Mouse (Mus musculus): Measurements from ENCODE around the gene Itga4. TPM values are rescaled to one million over a fixed set of nuclear protein-coding genes. Genes with fewer than 3 reads are reported as not detected.

Itga4 gene
- total RNA-seq, 2 experiments from 2014 or later = 13.1 to 13.5 TPM

GRCm38 (mm10) chr2:79256880-79257279, 1.7 kb downstream of the Itga4 start:
- intact Hi-C loops (cut with DNase I) = loop anchor here (5.0 to 10.0 kb wide), 2 partner anchors 300 to 1212 kb away; no protein-coding TSS in a partner anchor
- DNase-seq (ENCODE audit: low spot score in 2 of 2) = no peak

GRCm38 (mm10) chr2:79257411-79257810, 2.2 kb downstream of the Itga4 start:
- DNase-seq (ENCODE audit: low spot score in 2 of 2) = no peak
- intact Hi-C loops (cut with DNase I) = loop anchor here (5.0 to 10.0 kb wide), 2 partner anchors 300 to 1213 kb away; no protein-coding TSS in a partner anchor

GRCm38 (mm10) chr2:79259326-79259725, 4.1 kb downstream of the Itga4 start:
- intact Hi-C loops (cut with DNase I) = loop anchor here (5.0 to 10.0 kb wide), 2 partner anchors 302 to 1215 kb away; no protein-coding TSS in a partner anchor
- no peak for DNase-seq (ENCODE audit: low spot score in 2 of 2)

GRCm38 (mm10) chr2:79265665-79266064, 10.4 kb downstream of the Itga4 start:
- intact Hi-C loops (cut with DNase I) = no loop called here
- DNase-seq (ENCODE audit: low spot score in 2 of 2) = peak; percentile 26 to 60

- intact Hi-C loops (cut with DNase I) = no loop called here
Observed at GRCm38 (mm10) chr2:79266480-79266879, 11.3 kb downstream of the Itga4 start.

GRCm38 (mm10) chr2:79267181-79267580, 12.0 kb downstream of the Itga4 start:
- no peak for DNase-seq (ENCODE audit: low spot score in 2 of 2)
- intact Hi-C loops (cut with DNase I) = no loop called here

More at GRCm38 (mm10) chr2:79266480-79266879, 11.3 kb downstream of the Itga4 start:
- no peak for DNase-seq (ENCODE audit: low spot score in 2 of 2)

DNA sequence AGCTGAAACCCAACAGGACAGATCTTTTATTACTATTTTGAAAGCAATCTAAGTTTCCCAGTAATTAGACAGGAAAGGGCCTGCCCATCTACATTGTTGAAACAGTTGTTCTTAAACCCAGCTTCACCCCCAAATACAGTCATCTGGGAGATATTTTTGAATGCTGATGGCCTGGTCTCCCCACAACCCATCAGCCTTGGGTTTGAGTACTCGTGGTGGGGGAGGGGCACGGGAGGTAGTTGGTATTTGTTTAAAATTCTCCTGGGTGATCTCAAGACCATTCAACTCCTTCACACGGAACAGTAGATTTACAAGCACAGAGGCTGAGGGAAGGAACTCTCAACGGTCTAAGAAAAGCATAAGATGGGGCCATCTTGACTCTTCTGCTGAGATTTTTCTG, 13.6 kb downstream of the Itga4 start:
- no peak for DNase-seq (ENCODE audit: low spot score in 2 of 2)
- intact Hi-C loops (cut with DNase I) = no loop called here

DNA sequence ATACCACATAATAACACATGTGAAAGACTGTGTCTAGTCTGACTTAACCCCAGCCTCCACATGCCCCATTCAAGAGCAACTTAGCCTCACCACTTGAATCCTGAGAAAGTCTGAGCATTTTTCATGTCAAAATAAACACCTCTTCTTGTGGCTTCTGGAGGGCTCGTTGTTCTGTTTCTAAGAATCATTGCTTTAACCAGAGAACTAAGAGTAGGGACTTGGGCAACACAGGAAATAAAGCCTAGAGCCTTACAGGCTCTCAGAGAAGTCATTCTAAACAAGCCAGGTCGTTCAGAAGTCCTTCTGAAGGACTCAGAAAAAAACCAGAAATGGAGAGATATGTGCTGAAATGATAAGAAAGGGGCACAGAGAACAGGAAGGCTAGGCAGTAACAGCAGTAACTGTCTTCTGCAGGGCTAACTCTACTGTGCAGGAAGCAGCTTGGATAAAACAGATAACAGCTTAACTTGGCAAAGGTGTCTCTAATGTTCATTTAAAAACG, 14.9 kb downstream of the Itga4 start:
- intact Hi-C loops (cut with DNase I) = no loop called here
- DNase-seq (ENCODE audit: low spot score in 2 of 2) = no peak

DNA sequence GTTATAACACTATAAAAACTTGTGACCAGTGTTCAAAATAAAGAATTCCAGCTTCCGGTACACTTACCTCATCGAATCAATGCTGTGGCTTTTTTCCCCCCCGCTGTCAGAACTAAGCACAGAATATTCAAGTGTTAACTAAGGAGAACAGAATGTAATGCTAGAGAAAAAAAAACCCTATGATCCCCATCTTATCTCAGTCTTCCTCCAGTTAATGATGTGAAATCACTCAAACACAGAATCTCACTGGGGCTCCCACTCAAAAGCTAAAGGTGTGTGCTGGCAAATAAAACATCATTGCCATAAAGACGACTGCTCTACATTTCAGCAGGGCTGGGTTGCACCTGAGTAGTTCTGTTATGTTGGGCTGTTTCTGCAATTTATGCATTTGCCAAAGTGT, 16.6 kb downstream of the Itga4 start:
- DNase-seq (ENCODE audit: low spot score in 2 of 2) = no peak
- intact Hi-C loops (cut with DNase I) = no loop called here

GRCm38 (mm10) chr2:79278581-79278980, 23.4 kb downstream of the Itga4 start:
- no peak for DNase-seq (ENCODE audit: low spot score in 2 of 2)
- intact Hi-C loops (cut with DNase I) = no loop called here

GRCm38 (mm10) chr2:79284206-79284605, 29.0 kb downstream of the Itga4 start:
- DNase-seq (ENCODE audit: low spot score in 2 of 2) = no peak
- intact Hi-C loops (cut with DNase I) = no loop called here

DNA sequence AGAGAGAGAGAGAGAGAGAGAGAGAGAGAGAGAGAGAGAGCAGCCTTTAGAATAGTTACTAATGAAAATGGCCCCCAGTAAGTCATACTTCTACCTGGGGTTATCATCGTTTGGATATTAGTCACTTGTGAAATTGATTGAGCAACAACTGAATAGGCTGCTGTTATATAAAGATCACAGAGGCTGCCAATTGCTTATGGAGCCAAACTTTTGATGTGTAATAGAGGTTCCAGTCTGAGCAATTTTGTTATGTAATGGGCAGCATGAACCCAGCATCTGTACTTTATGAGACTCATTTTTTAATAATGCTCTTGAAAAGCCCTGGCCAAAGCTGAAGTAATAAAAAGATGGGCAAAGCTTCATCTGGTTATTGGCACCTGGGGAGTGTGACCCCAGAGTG, 34.9 kb downstream of the Itga4 start:
- intact Hi-C loops (cut with DNase I) = no loop called here
- no peak for DNase-seq (ENCODE audit: low spot score in 2 of 2)

- intact Hi-C loops (cut with DNase I) = no loop called here
- no peak for DNase-seq (ENCODE audit: low spot score in 2 of 2)
Observed at GRCm38 (mm10) chr2:79291922-79292321, 36.7 kb downstream of the Itga4 start.

DNA sequence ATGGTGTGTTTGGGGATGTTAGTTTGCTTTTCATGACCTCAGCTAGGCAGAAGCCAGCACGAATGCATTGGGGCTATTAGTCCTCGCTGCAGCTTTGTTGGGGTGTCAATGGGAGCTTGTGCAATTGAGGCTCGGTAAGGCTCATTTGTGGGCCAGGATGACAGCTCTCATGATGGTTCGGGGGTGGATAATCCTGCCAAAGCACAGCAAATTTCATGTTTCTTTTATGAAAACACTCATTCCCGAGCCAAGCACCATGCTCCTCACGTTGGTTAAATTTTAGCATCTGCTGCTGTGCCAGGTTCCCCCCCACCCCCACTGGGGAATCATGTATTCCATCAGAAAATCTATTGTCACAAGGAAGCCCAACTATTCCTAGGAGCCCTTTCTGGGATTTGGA, 37.2 kb downstream of the Itga4 start:
- DNase-seq (ENCODE audit: low spot score in 2 of 2) = no peak
- intact Hi-C loops (cut with DNase I) = no loop called here

DNA sequence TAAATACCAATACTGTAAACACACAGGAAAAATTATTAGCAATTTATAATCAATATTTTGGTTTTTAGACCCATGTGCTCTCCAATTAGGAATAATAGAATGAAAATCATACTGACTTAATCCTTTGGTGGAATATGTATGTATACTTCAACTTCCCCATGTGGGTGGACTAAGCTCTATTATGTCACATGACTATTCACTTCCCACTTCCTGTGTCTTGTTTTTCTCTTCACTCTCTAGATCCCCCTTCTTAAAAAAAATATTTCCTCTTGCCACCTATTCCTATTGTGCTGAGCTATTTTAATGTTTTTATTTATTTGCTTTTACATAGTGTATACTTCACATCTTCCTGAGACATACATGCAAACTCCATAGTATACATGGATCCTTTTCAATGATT, 47.2 kb downstream of the Itga4 start:
- no peak for DNase-seq (ENCODE audit: low spot score in 2 of 2)
- intact Hi-C loops (cut with DNase I) = no loop called here

- DNase-seq (ENCODE audit: low spot score in 2 of 2) = peak; percentile 26 to 45
Observed at GRCm38 (mm10) chr2:79307549-79307948, 52.3 kb downstream of the Itga4 start.

GRCm38 (mm10) chr2:79309454-79310118, 54.4 kb downstream of the Itga4 start:
- peak; percentile 25 to 31 for DNase-seq (ENCODE audit: low spot score in 2 of 2)
- intact Hi-C loops (cut with DNase I) = no loop called here

More at GRCm38 (mm10) chr2:79307549-79307948, 52.3 kb downstream of the Itga4 start:
- intact Hi-C loops (cut with DNase I) = no loop called here

- DNase-seq (ENCODE audit: low spot score in 2 of 2) = no peak
- intact Hi-C loops (cut with DNase I) = no loop called here
Observed at GRCm38 (mm10) chr2:79312499-79312898, 57.3 kb downstream of the Itga4 start.

GRCm38 (mm10) chr2:79315108-79315507, 59.9 kb downstream of the Itga4 start:
- intact Hi-C loops (cut with DNase I) = no loop called here
- no peak for DNase-seq (ENCODE audit: low spot score in 2 of 2)

GRCm38 (mm10) chr2:79316182-79316880, 61.1 kb downstream of the Itga4 start:
- no peak for DNase-seq (ENCODE audit: low spot score in 2 of 2)
- intact Hi-C loops (cut with DNase I) = no loop called here

GRCm38 (mm10) chr2:79328079-79328478, 72.9 kb downstream of the Itga4 start:
- DNase-seq (ENCODE audit: low spot score in 2 of 2) = no peak
- intact Hi-C loops (cut with DNase I) = no loop called here
